Mouse (Mus musculus) ES-E14 (cell line): ENCODE measurements at regions not wholly inside any gene's neighbourhood (a gene's known extent, or its start where the extent isn't known, plus 50 kb on each side); places are given as distances from the start of the nearest gene placed in this dataset.

ENCODE experiments used
- DNase-seq: peaks from one replicate; pipeline ENCODE4 v3.0.0-alpha.2; 2013; ENCODE audit warnings: low read depth, low spot score
- H3K27ac ChIP-seq: 2 replicates; pipeline ENCODE4 v1.5.1; 2012; ENCODE audit warnings: low read depth, mild to moderate bottlenecking, low read length, moderate library complexity, mixed read lengths; ENCODE audit not compliant: poor library complexity, insufficient read depth, severe bottlenecking
- H3K36me3 ChIP-seq: 2 replicates; pipeline ENCODE4 v1.6.1; 2012; ENCODE audit warnings: mild to moderate bottlenecking, low read length, moderate library complexity, mixed read lengths; ENCODE audit not compliant: control insufficient read depth, poor library complexity, insufficient read depth, severe bottlenecking
- H3K4me1 ChIP-seq, 2 experiments: fragments of 150-350 bp in 1 of 2; sonication (generic) in 1 of 2; 2 replicates each; pipeline ENCODE4 v1.6.1; 2012; ENCODE audit warnings: low read length in 2 of 2, mild to moderate bottlenecking in 1 of 2, mixed read lengths in 1 of 2; ENCODE audit not compliant: control insufficient read depth in 2 of 2, insufficient read depth in 2 of 2, poor library complexity in 1 of 2
- H3K4me3 ChIP-seq, 2 experiments: fragments of 150-350 bp in 1 of 2; sonication (generic) in 1 of 2; 2 replicates each; pipeline ENCODE4 v1.5.1; 2012; ENCODE audit warnings: low read length in 2 of 2, low read depth in 1 of 2, mild to moderate bottlenecking in 1 of 2, mixed read lengths in 1 of 2; ENCODE audit not compliant: insufficient read depth in 1 of 2, poor library complexity in 1 of 2, severe bottlenecking in 1 of 2
- H3K9ac ChIP-seq: 2 replicates; pipeline ENCODE4 v1.6.1; 2012; ENCODE audit warnings: low read depth, mild to moderate bottlenecking, low read length, mixed read lengths; ENCODE audit not compliant: poor library complexity, insufficient read depth, severe bottlenecking
- H3K9me3 ChIP-seq: fragments of 150-350 bp; sonication (generic); 2 replicates; pipeline ENCODE4 v1.6.1; 2012; ENCODE audit warnings: low read depth, mild to moderate bottlenecking, low read length; ENCODE audit not compliant: control insufficient read depth, insufficient read depth
- CHD2 ChIP-seq: IDR thresholded peaks from 2 replicates; pipeline ENCODE4 v1.6.1; 2014; ENCODE audit warnings: mild to moderate bottlenecking, low read depth, low read length, inconsistent platforms
- HCFC1 ChIP-seq: IDR thresholded peaks from 2 replicates; pipeline ENCODE4 v1.6.1; 2012; ENCODE audit warnings: low read length, inconsistent platforms, borderline replicate concordance; ENCODE audit not compliant: insufficient read depth
- MAFK ChIP-seq: IDR thresholded peaks from 2 replicates; pipeline ENCODE4 v1.6.1; 2014; ENCODE audit warnings: mild to moderate bottlenecking, low read depth, low read length, inconsistent platforms; ENCODE audit not compliant: insufficient read depth
- ZC3H11A ChIP-seq: IDR thresholded peaks from 2 replicates; pipeline ENCODE4 v1.6.1; 2012; ENCODE audit warnings: low read depth, mild to moderate bottlenecking, inconsistent platforms, low read length, borderline replicate concordance
- ZNF384 ChIP-seq: IDR thresholded peaks from 2 replicates; pipeline ENCODE4 v1.6.1; 2012; ENCODE audit warnings: low read depth, low read length, inconsistent platforms
- in situ Hi-C, 2 experiments: fragments of 600-800 bp; cut with MboI; formaldehyde crosslinking; loops; one replicate each; pipeline ENCODE4 v1.15.1; 2025; ENCODE audit warnings: low sequenced_read_pairs in 2 of 2, inconsistent platforms in 1 of 2; ENCODE audit not compliant: unreplicated experiment in 2 of 2

DNA sequence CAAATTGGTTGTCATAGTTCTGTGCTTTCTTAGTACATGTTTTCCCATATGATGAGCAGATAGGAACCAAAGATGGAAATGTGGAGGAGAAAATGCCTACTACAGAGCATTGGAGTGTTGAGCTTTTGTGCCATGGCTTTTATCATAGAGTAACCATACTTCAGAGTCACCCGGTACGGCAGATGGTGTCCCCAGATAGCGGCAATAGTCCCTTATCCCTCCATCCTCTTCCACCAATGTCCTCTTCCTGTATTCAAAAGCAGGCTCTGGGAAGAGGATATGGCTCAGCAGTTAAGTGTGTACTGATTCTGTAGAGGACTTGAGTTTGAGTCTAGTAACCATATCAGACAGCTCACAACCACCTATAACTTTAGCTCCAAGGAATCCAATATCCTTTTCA is 106.3 kb downstream of the 1190002N15Rik start:
- TF ChIP-seq ZC3H11A (no peak), CHD2 (no peak), ZNF384 (no peak), HCFC1 (no peak), MAFK (no peak)
- Histone ChIP-seq H3K36me3 (no peaks in the 10 kb centered on the region), H3K9ac (no peak overlapping the region), H3K4me3 (no peak overlapping the region), H3K27ac (no peak overlapping the region), H3K4me1 (no peaks in the 10 kb centered on the region), H3K9me3 (no peaks in the 10 kb centered on the region)
- DNase-seq: no peak
- in situ Hi-C loops: no loop called here

DNA sequence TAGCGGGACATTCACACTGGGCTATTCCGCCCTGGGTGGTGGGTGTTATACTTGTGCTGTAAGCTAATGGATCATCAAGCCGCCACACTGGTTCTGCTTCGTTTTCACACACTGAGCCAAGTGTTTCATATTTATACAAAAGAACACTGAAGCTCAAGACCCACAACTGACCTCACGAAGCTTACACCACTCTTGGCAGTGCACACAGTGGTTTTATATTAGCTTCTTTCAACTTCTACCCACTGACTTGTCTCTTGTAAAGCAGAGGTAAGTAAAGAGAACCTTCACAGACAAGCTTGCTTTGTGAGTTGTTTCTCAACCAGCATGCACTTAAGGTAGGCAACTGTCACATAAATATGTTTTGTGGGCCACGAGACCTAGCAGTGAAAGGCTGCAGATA is 106.9 kb downstream of the 1190002N15Rik start:
- in situ Hi-C loops: no loop called here
- TF ChIP-seq ZNF384: no peak
- no peak overlapping the region for H3K27ac ChIP-seq
- H3K4me3 ChIP-seq: no peak overlapping the region
- H3K9ac ChIP-seq: no peak overlapping the region
- H3K9me3 ChIP-seq: no peaks in the 10 kb centered on the region
- no peaks in the 10 kb centered on the region for H3K4me1 ChIP-seq
- DNase-seq: no peak
- H3K36me3 ChIP-seq: no peaks in the 10 kb centered on the region

DNA sequence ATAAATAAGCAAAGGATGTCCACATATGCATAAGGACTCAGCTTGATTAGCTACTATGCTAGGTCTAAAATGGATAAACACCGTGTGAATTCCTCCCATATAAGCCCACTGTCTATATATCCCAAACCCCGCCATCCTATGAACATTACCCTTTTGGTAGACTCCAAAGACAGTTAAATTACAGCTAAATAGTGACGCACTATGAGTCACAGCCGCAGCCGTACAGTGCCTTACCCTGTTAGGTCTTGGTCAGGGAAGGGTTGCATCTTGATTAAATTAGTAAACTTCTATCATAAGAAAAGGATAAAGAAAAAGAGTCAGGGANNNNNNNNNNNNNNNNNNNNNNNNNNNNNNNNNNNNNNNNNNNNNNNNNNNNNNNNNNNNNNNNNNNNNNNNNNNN is 111.1 kb downstream of the 1190002N15Rik start:
- no peaks in the 10 kb centered on the region for H3K9me3 ChIP-seq
- H3K4me3 ChIP-seq: no peak overlapping the region
- no peaks in the 10 kb centered on the region for H3K4me1 ChIP-seq
- no peak overlapping the region for H3K27ac ChIP-seq
- TF ChIP-seq CHD2 (no peak), MAFK (no peak), ZC3H11A (no peak), HCFC1 (no peak), ZNF384 (no peak)
- no peak for DNase-seq
- H3K9ac ChIP-seq: no peak overlapping the region
- no peaks in the 10 kb centered on the region for H3K36me3 ChIP-seq
- in situ Hi-C loops: no loop called here

DNA sequence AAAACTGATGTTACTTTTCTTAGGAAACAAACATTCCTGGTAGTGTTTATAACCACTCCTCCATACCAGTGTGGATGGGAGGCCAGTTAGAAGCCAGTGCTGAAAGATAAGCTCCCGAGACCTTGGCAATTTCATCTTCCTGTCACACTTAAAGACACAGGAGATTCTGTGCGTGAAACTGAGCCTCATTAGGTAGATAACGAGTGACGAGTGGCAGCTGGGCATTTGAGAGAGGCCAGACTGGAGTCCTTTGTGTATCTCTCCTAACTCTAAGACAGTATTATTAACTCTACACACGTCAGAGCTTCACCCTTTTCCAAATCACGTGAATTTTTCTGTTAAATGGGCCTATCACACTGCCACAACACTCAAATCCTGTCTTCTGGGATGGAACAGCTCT is 112.1 kb downstream of the 1190002N15Rik start:
- Histone ChIP-seq H3K4me1 (no peaks in the 10 kb centered on the region), H3K9ac (no peak overlapping the region), H3K27ac (no peak overlapping the region), H3K9me3 (no peaks in the 10 kb centered on the region), H3K36me3 (no peaks in the 10 kb centered on the region), H3K4me3 (no peak overlapping the region)
- in situ Hi-C loops: no loop called here
- no peak for DNase-seq
- TF ChIP-seq CHD2: no peak
- TF ChIP-seq ZC3H11A: no peak
- TF ChIP-seq HCFC1: no peak
- no peak for TF ChIP-seq ZNF384
- TF ChIP-seq MAFK: no peak

DNA sequence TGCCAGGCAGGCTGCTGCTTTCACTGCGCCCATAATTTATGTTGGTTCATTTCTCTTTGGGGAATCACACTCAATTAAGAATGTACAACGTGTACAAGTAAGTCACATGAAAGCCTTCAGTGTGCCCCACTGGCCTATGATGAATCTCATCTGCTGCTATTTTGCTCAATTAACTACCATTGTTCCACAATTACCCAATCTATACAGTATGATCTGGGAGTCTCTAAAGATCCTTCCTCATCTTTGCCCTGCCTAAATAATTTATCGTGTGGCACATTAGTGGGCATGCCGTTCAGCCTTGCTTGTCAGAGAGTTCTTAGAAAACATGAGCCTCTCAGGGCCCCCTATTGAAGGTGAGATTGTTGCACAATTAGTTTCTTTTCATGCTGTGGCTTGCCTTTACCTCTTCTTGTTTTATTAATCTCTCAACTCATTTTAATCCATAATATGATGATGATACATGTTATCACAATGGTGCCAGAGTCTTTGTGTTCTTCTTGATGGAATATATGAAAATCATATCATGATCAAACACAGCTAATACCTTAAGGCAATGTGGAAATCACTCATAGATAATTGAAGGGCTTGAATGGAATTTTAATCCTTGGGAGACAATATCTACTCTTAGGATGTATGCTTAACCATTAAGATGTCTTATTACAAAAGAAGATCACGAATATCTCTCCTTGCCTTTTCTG is 113.3 kb downstream of the 1190002N15Rik start:
- Histone ChIP-seq H3K9ac (no peak overlapping the region), H3K4me3 (no peak overlapping the region), H3K9me3 (no peaks in the 10 kb centered on the region), H3K27ac (no peak overlapping the region), H3K4me1 (no peaks in the 10 kb centered on the region), H3K36me3 (no peaks in the 10 kb centered on the region)
- no peak for TF ChIP-seq HCFC1
- no peak for TF ChIP-seq CHD2
- TF ChIP-seq MAFK: no peak
- no peak for TF ChIP-seq ZC3H11A
- no peak for TF ChIP-seq ZNF384
- in situ Hi-C loops: no loop called here
- DNase-seq: no peak
